Mouse (Mus musculus) ES-CJ7 (cell line): Measurements from ENCODE around the gene Tmigd3.
A peak's percentile ranks its signal among the peaks of the same experiment; 100 is the strongest.

Source experiments
- DNase-seq: peaks from one replicate; pipeline ENCODE4 v3.0.0; 2011; ENCODE audit warnings: low read depth, low spot score

Tmigd3 gene

DNA sequence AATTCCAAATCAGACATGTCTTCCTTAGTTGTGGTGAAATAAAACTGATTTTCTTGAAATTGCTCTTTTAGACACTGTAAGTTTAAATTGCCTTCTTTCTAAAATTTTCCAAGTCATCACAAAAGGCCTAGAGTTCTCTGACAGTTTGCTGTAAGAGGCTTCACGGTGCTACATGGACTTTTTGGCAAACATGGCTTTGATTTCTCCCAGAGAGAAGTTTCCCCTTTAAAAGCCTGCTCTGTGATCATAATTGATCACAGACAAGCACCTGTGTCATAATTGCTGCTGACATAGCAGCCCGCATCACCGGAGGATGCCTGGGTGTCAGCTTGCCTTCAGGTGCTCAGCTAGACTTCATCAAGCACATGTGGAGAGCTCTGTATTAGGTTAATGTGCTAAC is at the start of gene Tmigd3, which contains the start of gene Adora3:
Tmigd3 (plus strand) TSS at position 346 of the 400 bp plus-strand sequence.
Adora3 (plus strand) TSS at position 301 of the 400 bp plus-strand sequence.
- DNase-seq: no peak

- no peak for DNase-seq
Observed at GRCm38 (mm10) chr3:105821504-105821903, 49.2 kb upstream of the Tmigd3 start.

DNA sequence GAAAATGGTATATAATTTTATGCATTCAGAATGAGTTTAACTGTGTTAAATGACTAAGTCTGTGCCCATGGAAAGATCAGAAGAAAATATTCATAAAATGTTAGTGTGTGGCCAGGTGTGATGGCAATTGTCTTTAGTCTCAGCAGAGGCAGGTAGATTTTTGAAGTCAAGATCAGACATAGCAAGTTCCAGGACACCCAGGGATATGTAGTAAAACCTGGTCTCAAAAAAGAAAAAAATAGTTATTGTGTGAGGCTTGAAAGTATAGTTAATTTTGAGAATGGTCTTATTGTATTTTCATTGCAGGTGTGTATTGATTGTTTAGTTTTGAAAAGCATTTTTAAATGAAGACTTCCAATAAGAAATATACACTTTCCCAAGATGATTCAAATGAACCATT is 47.1 kb upstream of the Tmigd3 start:
- no peak for DNase-seq

- DNase-seq: no peak
Observed at GRCm38 (mm10) chr3:105824103-105824502, 46.6 kb upstream of the Tmigd3 start.

GRCm38 (mm10) chr3:105824704-105825103 is 46.0 kb upstream of the Tmigd3 start:
- DNase-seq: no peak

DNA sequence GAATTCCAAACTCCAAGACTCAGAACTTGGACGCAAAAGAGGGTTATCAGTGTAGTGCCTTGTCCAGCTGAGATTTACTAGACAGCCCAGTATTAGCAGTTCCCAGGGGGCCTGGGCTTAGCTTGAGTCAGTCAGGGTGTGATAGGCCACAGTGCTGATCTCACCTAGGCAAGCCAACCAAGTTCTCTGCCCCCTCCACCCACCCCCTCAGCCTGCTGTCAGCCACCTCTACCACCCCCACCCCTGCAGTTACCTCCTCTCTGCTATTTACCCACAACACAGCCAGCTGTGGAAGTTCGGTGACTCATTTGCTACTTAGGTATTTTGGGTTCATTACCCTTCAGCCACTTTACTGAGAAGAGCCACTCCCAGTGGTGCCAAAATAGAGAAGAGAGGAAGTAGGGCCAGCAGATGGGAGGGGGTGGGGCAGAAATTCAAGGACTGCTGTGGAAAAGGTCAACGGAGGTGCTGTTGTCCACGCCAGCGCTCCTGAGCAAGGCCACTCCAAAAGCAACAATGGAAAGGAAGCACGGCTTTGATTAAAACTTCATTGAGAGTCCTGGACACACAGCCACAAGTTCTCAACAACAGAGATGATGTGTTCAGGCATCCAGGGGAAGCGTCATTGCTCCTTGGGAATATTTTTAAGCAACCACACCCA is 45.1 kb upstream of the Tmigd3 start:
- DNase-seq: peak; percentile 49

GRCm38 (mm10) chr3:105831584-105831983 is 39.1 kb upstream of the Tmigd3 start:
- no peak for DNase-seq

DNA sequence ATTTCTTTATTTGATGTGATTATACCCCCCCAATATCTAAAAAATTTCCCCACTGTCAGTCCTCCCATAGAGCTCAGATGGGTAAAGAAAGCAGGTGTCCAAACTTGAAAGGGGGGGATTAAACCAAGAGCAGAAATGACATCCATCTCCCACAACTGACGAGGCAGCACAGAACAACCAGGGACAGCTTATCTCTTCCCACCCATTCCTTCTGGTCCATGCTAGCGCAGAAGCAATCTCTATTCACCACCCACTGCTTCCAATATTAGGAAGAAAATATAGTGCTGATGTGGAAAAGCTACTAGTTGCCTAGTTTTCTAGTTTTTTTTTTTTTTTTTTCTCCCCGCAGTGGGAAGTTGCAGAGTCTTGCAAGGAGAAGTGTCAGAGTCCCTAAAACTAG is 34.8 kb upstream of the Tmigd3 start:
- no peak for DNase-seq

GRCm38 (mm10) chr3:105836883-105837282 is 33.8 kb upstream of the Tmigd3 start:
- DNase-seq: no peak

DNA sequence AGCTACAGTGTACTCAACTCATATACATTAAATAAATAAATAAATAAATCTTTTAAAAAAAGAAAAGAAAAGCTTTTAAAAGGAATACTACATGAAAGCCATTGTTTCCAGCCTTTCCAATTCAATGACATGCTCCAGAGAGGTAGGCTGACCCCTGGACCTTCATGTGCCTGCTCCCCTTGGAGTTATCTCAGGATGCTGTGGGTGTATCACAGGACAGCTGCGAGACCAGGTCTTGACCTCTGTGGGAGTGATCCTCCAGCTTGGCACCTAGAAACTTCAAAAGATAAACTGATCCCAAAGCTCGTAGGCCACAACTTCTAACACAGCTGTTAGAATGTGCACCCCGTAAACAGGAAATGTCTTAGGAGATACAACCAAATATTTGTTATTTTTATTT is 32.0 kb upstream of the Tmigd3 start:
- DNase-seq: no peak

DNA sequence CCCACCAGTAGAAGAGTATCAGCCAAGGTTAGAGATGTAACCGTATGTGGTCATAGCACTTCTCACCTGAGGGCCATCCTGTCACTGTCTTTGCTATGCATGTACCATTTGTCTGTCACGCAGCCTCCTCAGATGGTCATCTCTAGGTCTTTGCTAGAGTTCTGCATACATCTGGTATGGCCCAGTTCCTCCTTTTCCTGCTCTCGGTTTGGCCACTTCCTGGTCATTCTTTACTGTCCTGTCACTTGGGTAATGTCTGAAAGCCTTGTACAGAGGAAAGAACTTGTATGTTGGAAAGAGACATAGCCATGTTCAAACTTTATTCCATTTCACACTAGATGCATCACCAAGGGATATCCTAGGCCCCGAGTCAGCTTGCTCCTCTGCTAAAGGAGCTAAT is 30.9 kb upstream of the Tmigd3 start:
- no peak for DNase-seq

- DNase-seq: no peak
Observed at GRCm38 (mm10) chr3:105846294-105847069, 24.2 kb upstream of the Tmigd3 start.

DNA sequence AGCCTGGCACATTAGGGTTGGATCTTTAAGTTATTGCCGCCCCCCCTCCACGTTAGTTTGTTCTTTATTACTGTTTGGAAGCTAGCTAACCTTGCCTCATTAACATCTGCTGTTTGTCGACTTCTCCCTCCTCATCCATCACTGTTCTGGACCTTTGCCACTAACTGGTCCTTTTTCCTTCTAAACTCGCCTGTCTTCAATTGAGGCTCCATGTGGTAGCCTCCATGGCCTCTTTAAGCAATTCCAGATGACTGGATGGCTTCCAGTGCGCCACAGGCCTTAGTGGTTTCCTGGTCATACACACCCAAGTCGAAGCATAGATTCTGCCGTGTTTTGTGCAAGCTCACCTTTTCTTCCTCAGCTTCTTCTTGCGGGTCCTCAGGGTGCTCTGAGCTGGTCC is 16.9 kb upstream of the Tmigd3 start:
- DNase-seq: no peak

DNA sequence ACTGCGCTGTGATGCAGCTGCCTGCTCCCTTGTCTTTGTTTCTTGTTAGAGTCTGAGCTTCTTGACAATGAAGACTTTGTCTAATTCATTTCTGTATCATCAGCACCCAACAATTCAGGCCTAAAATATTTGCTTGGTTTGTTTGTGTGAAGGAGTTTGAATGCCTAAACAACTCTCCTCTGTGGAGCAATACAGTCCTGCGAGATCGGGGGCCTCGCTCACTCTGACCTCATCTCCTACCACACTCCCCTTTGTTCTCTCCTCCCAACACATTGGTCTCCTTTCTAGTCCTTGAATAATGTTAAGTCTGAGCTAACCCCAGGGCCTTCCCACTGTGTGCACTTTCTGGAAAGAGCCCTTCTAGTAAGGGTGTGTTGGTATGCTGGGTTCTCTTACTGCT is 15.9 kb upstream of the Tmigd3 start:
- DNase-seq: no peak

DNA sequence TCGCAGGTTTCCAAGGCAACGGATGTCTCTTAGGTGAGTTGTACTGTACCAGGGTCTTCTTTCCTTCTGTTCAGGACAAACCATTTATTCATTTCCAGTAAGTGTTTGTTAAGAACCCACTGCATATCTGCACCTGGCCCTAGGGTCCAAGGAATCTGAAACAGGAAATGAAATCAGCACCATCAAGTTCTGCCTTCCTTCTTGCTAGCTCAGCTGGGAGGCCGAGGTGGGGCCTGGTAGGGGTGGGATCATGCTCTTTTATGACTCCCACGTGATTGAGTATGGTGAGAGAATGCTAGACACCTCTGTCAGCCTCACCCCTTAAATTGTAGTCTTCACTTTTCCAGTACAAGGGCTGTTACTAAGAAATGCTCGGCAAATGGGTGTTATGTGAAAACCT is 13.2 kb upstream of the Tmigd3 start:
- no peak for DNase-seq

GRCm38 (mm10) chr3:105861747-105862366 is 8.8 kb upstream of the Tmigd3 start:
- peak; percentile 8 for DNase-seq

GRCm38 (mm10) chr3:105864123-105864522 is 6.6 kb upstream of the Tmigd3 start:
- DNase-seq: no peak

DNA sequence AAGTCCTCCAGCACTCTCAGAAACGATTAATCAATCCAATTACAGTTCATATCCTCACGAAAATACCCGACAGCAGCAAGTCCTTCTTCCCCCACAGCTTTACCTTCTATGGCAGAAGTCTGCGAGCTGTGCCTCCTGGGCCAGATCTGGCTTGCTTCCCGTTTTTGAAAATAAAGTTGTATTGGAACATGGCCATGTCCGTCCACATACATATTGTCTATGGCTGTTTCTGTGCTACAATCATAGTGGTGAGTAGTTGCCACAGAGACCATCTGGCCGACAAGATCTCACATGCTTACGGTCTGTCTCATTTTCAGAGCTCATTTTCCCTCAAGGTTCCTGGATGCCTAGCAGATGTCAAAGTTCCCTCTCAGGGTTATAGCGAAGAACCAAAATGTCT is 5.6 kb upstream of the Tmigd3 start:
- DNase-seq: no peak

GRCm38 (mm10) chr3:105868135-105868534 is 2.6 kb upstream of the Tmigd3 start:
- DNase-seq: no peak

- DNase-seq: no peak
Observed at GRCm38 (mm10) chr3:105872034-105872433, 1.3 kb downstream of the Tmigd3 start.

DNA sequence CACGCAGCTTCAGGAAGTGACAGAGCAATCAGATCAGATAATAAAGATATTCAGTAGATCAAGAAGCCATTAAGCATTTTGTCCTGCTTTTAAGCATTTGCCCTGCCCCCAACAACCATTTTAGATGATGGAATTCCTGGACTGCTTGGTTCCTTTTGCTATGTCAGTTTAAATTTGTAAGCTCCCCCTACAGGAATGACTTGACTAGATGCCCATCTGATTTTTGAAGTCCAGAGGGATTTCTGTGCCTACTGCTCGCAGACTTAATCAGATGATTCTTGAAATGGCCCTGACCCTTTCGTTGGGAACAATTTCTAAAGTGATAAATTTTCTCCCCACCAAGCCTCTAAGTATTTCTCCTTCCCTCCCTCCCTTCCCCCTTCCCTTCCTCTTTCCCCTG is 1.9 kb downstream of the Tmigd3 start:
- no peak for DNase-seq
